Comparison of ENCODE assay signal across 8 mouse cellular contexts in genomic region chr19:53601363-53601655, GRCm38 (mm10). TPM values are rescaled to one million over a fixed set of nuclear protein-coding genes. Genes with fewer than 3 reads are reported as not detected.
DNase-seq lines count a peak whose midpoint lies in the region; ATAC-seq and TF ChIP-seq lines count a peak whose summit lies in the region.

No protein-coding gene starts in this region.

- peak overlapping the region; percentile 95 for H3K9ac ChIP-seq in kidney, postnatal 0 days (ENCODE audit: low read depth, low read length)
- peak overlapping the region; percentile 95 for H3K9ac ChIP-seq in hindbrain, embryonic 15.5 days
- peak overlapping the region; percentile 94 for H3K9ac ChIP-seq in midbrain, embryonic 16.5 days (ENCODE audit: low read depth, low read length)

- H3K4me3 ChIP-seq in kidney, postnatal 0 days (replicated peaks; ENCODE audit: low read depth, low read length), result peak overlapping the region; percentile 90
- H3K4me3 ChIP-seq in brown adipose tissue, adult 24 weeks (ENCODE audit: insufficient read depth, low read depth, low read length), result peak overlapping the region; percentile 83
- H3K4me3 ChIP-seq in hindbrain, embryonic 15.5 days, result peak overlapping the region; percentile 97
- H3K4me3 ChIP-seq in midbrain, embryonic 16.5 days (ENCODE audit: low read depth, low read length), result peak overlapping the region; percentile 75

- H3K4me1 ChIP-seq in kidney, postnatal 0 days (replicated peaks; ENCODE audit: insufficient read depth, low read length), result peaks cover 10% of the 10 kb centered on the region
- no peaks in the 10 kb centered on the region for H3K4me1 ChIP-seq in brown adipose tissue, adult 24 weeks (ENCODE audit: control insufficient read depth, insufficient read depth, insufficient read length, low read length)
- peaks cover 22% of the 10 kb centered on the region for H3K4me1 ChIP-seq in hindbrain, embryonic 15.5 days (replicated peaks)
- H3K4me1 ChIP-seq in midbrain, embryonic 16.5 days (ENCODE audit: control insufficient read depth, insufficient read depth, low read length), result peaks cover 13% of the 10 kb centered on the region

- peak overlapping the region; percentile 90 for H3K4me2 ChIP-seq in kidney, postnatal 0 days (ENCODE audit: low read length)
- peak overlapping the region; percentile 77 for H3K4me2 ChIP-seq in hindbrain, embryonic 15.5 days
- H3K4me2 ChIP-seq in midbrain, embryonic 16.5 days (ENCODE audit: low read length), result peak overlapping the region; percentile 78

- TF ChIP-seq CTCF in kidney, postnatal 0 days (IDR thresholded peaks at IDR 0.05; ENCODE audit: low read depth), result no peak

- DNase-seq in kidney, postnatal 0 days (ENCODE audit: low spot score), result no peak
- no peak for DNase-seq in kidney, adult 8-10 months
- DNase-seq in layer of hippocampus, adult 11-12 months (ENCODE audit: low spot score), result no peak
- no peak for DNase-seq in adrenal gland, postnatal 14 days
- DNase-seq in thymus, postnatal 10 days (ENCODE audit: low spot score in 2 of 2), result no peak

- peak overlapping the region; percentile 93 for H3K27ac ChIP-seq in kidney, postnatal 0 days
- H3K27ac ChIP-seq in brown adipose tissue, adult 24 weeks (replicated peaks; ENCODE audit: low read depth, low read length), result no peak overlapping the region
- peak overlapping the region; percentile 99 for H3K27ac ChIP-seq in hindbrain, embryonic 15.5 days (replicated peaks)
- H3K27ac ChIP-seq in midbrain, embryonic 16.5 days (ENCODE audit: low read length), result no peak overlapping the region

- WGBS in kidney, postnatal 0 days, result 5% methylated on average over 11 of the region's 11 CpGs
- 9% methylated on average over 11 of the region's 11 CpGs for WGBS in hindbrain, embryonic 15.5 days
- WGBS in midbrain, embryonic 16.5 days, result 11% methylated on average over 11 of the region's 11 CpGs

- no peaks in the 10 kb centered on the region for H3K27me3 ChIP-seq in kidney, postnatal 0 days (ENCODE audit: insufficient read depth, low read length)
- H3K27me3 ChIP-seq in hindbrain, embryonic 15.5 days, result no peaks in the 10 kb centered on the region
- no peaks in the 10 kb centered on the region for H3K27me3 ChIP-seq in midbrain, embryonic 16.5 days (ENCODE audit: control insufficient read depth, insufficient read depth, low read depth, low read length)

- ATAC-seq in kidney, postnatal 0 days (replicated peaks; ENCODE audit: low FRiP score, low read depth), result no peak
- no peak for ATAC-seq in hindbrain, embryonic 15.5 days (ENCODE audit: low FRiP score, low read depth)
- no peak for ATAC-seq in midbrain, embryonic 16.5 days

- 0 out of 2 replicates have a peak, but pooled peaks cover 5% of the 10 kb centered on the region for H3K36me3 ChIP-seq in kidney, postnatal 0 days (ENCODE audit: insufficient read depth, low read length)
- H3K36me3 ChIP-seq in hindbrain, embryonic 15.5 days, result peaks cover 10% of the 10 kb centered on the region
- peaks cover 3% of the 10 kb centered on the region; the same call in 1 of the 2 replicates for H3K36me3 ChIP-seq in midbrain, embryonic 16.5 days (ENCODE audit: control insufficient read depth, insufficient read depth, low read length)

- no peaks in the 10 kb centered on the region for H3K9me3 ChIP-seq in kidney, postnatal 0 days (replicated peaks; ENCODE audit: low read length)
- H3K9me3 ChIP-seq in hindbrain, embryonic 15.5 days, result no peaks in the 10 kb centered on the region
- no peaks in the 10 kb centered on the region for H3K9me3 ChIP-seq in midbrain, embryonic 16.5 days (replicated peaks; ENCODE audit: control insufficient read depth, low read length, poor library complexity, severe bottlenecking)

RNA-seq across cellular contexts. Expression of gene Smc3, which starts 1.1 kb away (rescaled TPM):
- polyA plus RNA-seq in kidney, postnatal 0 days (2015; fragmentation: Nextera tagmentation; extraction: Ambion mirVana), result 49.8 and 53.8 TPM in 2 replicates
- polyA plus RNA-seq in brown adipose tissue, adult 24 weeks (2012; ENCODE audit: insufficient read depth, insufficient read length, missing spikeins), result 15.1 and 19.9 TPM in 2 replicates
- 53.7 and 54.7 TPM in 2 replicates for polyA plus RNA-seq in hindbrain, embryonic 15.5 days (2015; fragmentation: Nextera tagmentation; extraction: Ambion mirVana)
- 55.9 and 66.5 TPM in 2 replicates for polyA plus RNA-seq in midbrain, embryonic 16.5 days (2015; fragmentation: Nextera tagmentation; extraction: Ambion mirVana)
- 38.2 and 43.8 TPM in 2 replicates for total RNA-seq in adrenal gland, postnatal 14 days (2021)

RNA-seq across cellular contexts. Expression of gene Nutf2-ps1, which starts 12.4 kb away (rescaled TPM):
- polyA plus RNA-seq in kidney, postnatal 0 days (2015; fragmentation: Nextera tagmentation; extraction: Ambion mirVana), result 287 TPM in 2 replicates
- 84.1 and 105 TPM in 2 replicates for polyA plus RNA-seq in brown adipose tissue, adult 24 weeks (2012; ENCODE audit: insufficient read depth, insufficient read length, missing spikeins)
- polyA plus RNA-seq in hindbrain, embryonic 15.5 days (2015; fragmentation: Nextera tagmentation; extraction: Ambion mirVana), result 218 and 261 TPM in 2 replicates
- polyA plus RNA-seq in midbrain, embryonic 16.5 days (2015; fragmentation: Nextera tagmentation; extraction: Ambion mirVana), result 212 and 234 TPM in 2 replicates
- total RNA-seq in adrenal gland, postnatal 14 days (2021), result 80.2 and 97.3 TPM in 2 replicates

Comparison
In these comparisons a context has a peak if more than half of its experiments do, and no peak if none do; other contexts are left out.
1. H3K27ac ChIP-seq: peak in kidney, postnatal 0 days (single experiment) and hindbrain, embryonic 15.5 days (single experiment); none in brown adipose tissue, adult 24 weeks (single experiment) and midbrain, embryonic 16.5 days (single experiment).
2. Peak in every context shown above with its lines, with median percentiles within 50 percentile points of each other: H3K4me2 ChIP-seq, H3K4me3 ChIP-seq and H3K9ac ChIP-seq.